Mouse (Mus musculus) limb, embryonic 11.5 days (tissue): ENCODE results near the gene Ice1. TPM values are rescaled to one million over a fixed set of nuclear protein-coding genes. Genes with fewer than 3 reads are reported as not detected.
A peak's percentile ranks its signal among the peaks of the same experiment; 100 is the strongest.

Source experiments
- ATAC-seq: fragments of 200-750 bp; cut with Nextera tagmentation; 2 replicates; pipeline ENCODE4 v1.8.0; 2017; ENCODE audit warnings: low read depth; ENCODE audit not compliant: insufficient number of reproducible peaks, low FRiP score, low TSS enrichment
- DNase-seq: peaks from one replicate; pipeline ENCODE4 v3.0.0-alpha.2; 2015; ENCODE audit warnings: low spot score
- H3K27ac ChIP-seq: fragments of 300-500 bp; sonication (generic); replicated peaks from 2 replicates; pipeline ENCODE4 v1.5.1; 2014; ENCODE audit warnings: low read depth, mild to moderate bottlenecking, low read length
- H3K27me3 ChIP-seq: fragments of 300-500 bp; sonication (generic); 2 replicates; pipeline ENCODE4 v1.6.1; 2014; ENCODE audit warnings: mild to moderate bottlenecking, low read length, mixed read lengths; ENCODE audit not compliant: control insufficient read depth, insufficient read depth
- H3K36me3 ChIP-seq: fragments of 300-500 bp; sonication (generic); 2 replicates; pipeline ENCODE4 v1.6.1; 2014; ENCODE audit warnings: mild to moderate bottlenecking, low read length, moderate library complexity, mixed read lengths; ENCODE audit not compliant: control insufficient read depth, insufficient read depth
- H3K4me1 ChIP-seq: fragments of 300-500 bp; sonication (generic); 2 replicates; pipeline ENCODE4 v1.6.1; 2014; ENCODE audit warnings: low read length, mixed read lengths; ENCODE audit not compliant: control insufficient read depth, insufficient read depth
- H3K4me2 ChIP-seq: fragments of 300-500 bp; sonication (generic); 2 replicates; pipeline ENCODE4 v1.6.1; 2014; ENCODE audit warnings: low read depth, mild to moderate bottlenecking, moderate library complexity; ENCODE audit not compliant: severe bottlenecking
- H3K4me3 ChIP-seq: fragments of 300-500 bp; sonication (generic); 2 replicates; pipeline ENCODE4 v1.5.1; 2014; ENCODE audit warnings: low read depth, low read length
- H3K9ac ChIP-seq: fragments of 300-500 bp; sonication (generic); 2 replicates; pipeline ENCODE4 v1.6.1; 2014; ENCODE audit warnings: mild to moderate bottlenecking, low read length
- H3K9me3 ChIP-seq: fragments of 300-500 bp; sonication (generic); 2 replicates; pipeline ENCODE4 v1.6.1; 2016; ENCODE audit warnings: low read length; ENCODE audit not compliant: control insufficient read depth
- WGBS: fragments of 180-500 bp; shearing (Covaris S2); extraction: QIAGEN DNeasy Blood & Tissue Kit; methylation state at CpG from one replicate; pipeline ENCODE4 v1.1.7; 2014; 5-methylcytosine and 5-hydroxymethylcytosine counted together
- polyA plus RNA-seq: library from polyadenylated mRNA; unstranded; fragments of >200 nt; fragmentation: Nextera tagmentation; extraction: Ambion mirVana; gene quantifications from 2 replicates; pipeline ENCODE4 v1.2.1, GENCODE M21; 2014

The Ice1 gene
- 30.4 and 33.2 TPM in 2 replicates for polyA plus RNA-seq

GRCm38 (mm10) chr13:70637282-70637661 lies at the start of gene Ice1:
Gene Ice1, minus strand, starts transcription at chr13:70637634.
- peak; percentile 74 for ATAC-seq
- Histone ChIP-seq H3K27me3 (no peaks in the 10 kb centered on the region), H3K27ac (peak within 1 kb of the TSS; percentile 22; the same call in 1 of the 2 replicates), H3K9me3 (no peaks in the 10 kb centered on the region), H3K4me1 (peaks cover 7% of the 10 kb centered on the region; the same call in 1 of the 2 replicates), H3K9ac (peak within 1 kb of the TSS; percentile 91), H3K36me3 (no peaks in the 10 kb centered on the region), H3K4me2 (peak within 1 kb of the TSS; percentile 77), H3K4me3 (peak within 1 kb of the TSS; percentile 70)
- DNase-seq: no peak
- under 1% methylated on average over 35 of the region's 39 CpGs for WGBS

GRCm38 (mm10) chr13:70685825-70686224 lies 48.4 kb upstream of the Ice1 start:
- WGBS: 78% methylated on average over 5 of the region's 5 CpGs
- DNase-seq (no peak), ATAC-seq (no peak)
- H3K9ac ChIP-seq: no peak overlapping the region
- no peaks in the 10 kb centered on the region for H3K4me1 ChIP-seq
- H3K4me2 ChIP-seq: no peak overlapping the region
- no peak overlapping the region for H3K27ac ChIP-seq
- H3K9me3 ChIP-seq: no peaks in the 10 kb centered on the region
- H3K36me3 ChIP-seq: no peaks in the 10 kb centered on the region
- no peaks in the 10 kb centered on the region for H3K27me3 ChIP-seq
- no peak overlapping the region for H3K4me3 ChIP-seq

- H3K36me3 ChIP-seq: no peaks in the 10 kb centered on the region
- no peaks in the 10 kb centered on the region for H3K9me3 ChIP-seq
- 71% methylated on average over 7 of the region's 7 CpGs for WGBS
- no peak overlapping the region for H3K4me3 ChIP-seq
- ATAC-seq (no peak), DNase-seq (no peak)
- no peaks in the 10 kb centered on the region for H3K27me3 ChIP-seq
- H3K4me2 ChIP-seq: no peak overlapping the region
- H3K4me1 ChIP-seq: no peaks in the 10 kb centered on the region
- H3K27ac ChIP-seq: no peak overlapping the region
- H3K9ac ChIP-seq: no peak overlapping the region
Observed at GRCm38 (mm10) chr13:70684976-70685609, 47.7 kb upstream of the Ice1 start.

GRCm38 (mm10) chr13:70681411-70682183 lies 44.2 kb upstream of the Ice1 start:
- Histone ChIP-seq H3K27me3 (no peaks in the 10 kb centered on the region), H3K4me1 (no peaks in the 10 kb centered on the region), H3K9me3 (no peaks in the 10 kb centered on the region), H3K4me3 (no peak overlapping the region), H3K36me3 (no peaks in the 10 kb centered on the region), H3K4me2 (no peak overlapping the region), H3K9ac (no peak overlapping the region), H3K27ac (no peak overlapping the region)
- no peak for DNase-seq
- no peak for ATAC-seq
- 78% methylated on average over 7 of the region's 7 CpGs for WGBS

DNA sequence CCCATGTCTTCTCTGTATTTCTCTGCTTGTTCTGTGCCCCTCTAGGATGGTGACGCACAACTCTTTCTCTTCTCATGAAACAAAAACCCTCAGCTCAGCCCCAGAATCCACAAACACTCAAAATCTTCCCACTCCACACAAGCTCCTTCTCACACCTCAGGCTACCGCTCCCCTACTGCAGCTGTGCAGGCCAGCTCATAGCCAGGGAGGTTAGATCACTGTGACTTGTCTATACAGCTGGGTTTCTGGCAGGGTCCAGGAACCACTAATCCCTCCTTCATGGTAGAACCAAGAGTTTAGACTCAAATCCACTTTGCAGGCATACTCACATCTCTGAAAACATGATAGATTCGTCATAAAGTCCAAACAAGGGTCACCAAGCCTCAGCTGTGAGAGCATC lies 42.9 kb upstream of the Ice1 start:
- ATAC-seq (no peak), DNase-seq (no peak)
- 88% methylated on average over 3 of the region's 3 CpGs for WGBS
- Histone ChIP-seq H3K4me3 (no peak overlapping the region), H3K36me3 (no peaks in the 10 kb centered on the region), H3K4me2 (no peak overlapping the region), H3K4me1 (no peaks in the 10 kb centered on the region), H3K9me3 (no peaks in the 10 kb centered on the region), H3K9ac (no peak overlapping the region), H3K27me3 (no peaks in the 10 kb centered on the region), H3K27ac (no peak overlapping the region)

GRCm38 (mm10) chr13:70677689-70678088 lies 40.3 kb upstream of the Ice1 start:
- no peak for ATAC-seq
- H3K4me2 ChIP-seq: no peak overlapping the region
- no peaks in the 10 kb centered on the region for H3K27me3 ChIP-seq
- H3K9ac ChIP-seq: no peak overlapping the region
- WGBS: 81% methylated on average over 5 of the region's 5 CpGs
- no peak overlapping the region for H3K27ac ChIP-seq
- no peak for DNase-seq
- no peaks in the 10 kb centered on the region for H3K36me3 ChIP-seq
- H3K4me3 ChIP-seq: no peak overlapping the region
- H3K4me1 ChIP-seq: no peaks in the 10 kb centered on the region
- H3K9me3 ChIP-seq: no peaks in the 10 kb centered on the region

- Histone ChIP-seq H3K9me3 (no peaks in the 10 kb centered on the region), H3K27me3 (no peaks in the 10 kb centered on the region), H3K4me2 (no peak overlapping the region), H3K4me3 (no peak overlapping the region), H3K9ac (no peak overlapping the region), H3K36me3 (no peaks in the 10 kb centered on the region), H3K27ac (no peak overlapping the region), H3K4me1 (no peaks in the 10 kb centered on the region)
- DNase-seq: no peak
- no peak for ATAC-seq
- WGBS: 80% methylated on average over 20 of the region's 20 CpGs
Observed at GRCm38 (mm10) chr13:70676243-70677183, 39.1 kb upstream of the Ice1 start.

DNA sequence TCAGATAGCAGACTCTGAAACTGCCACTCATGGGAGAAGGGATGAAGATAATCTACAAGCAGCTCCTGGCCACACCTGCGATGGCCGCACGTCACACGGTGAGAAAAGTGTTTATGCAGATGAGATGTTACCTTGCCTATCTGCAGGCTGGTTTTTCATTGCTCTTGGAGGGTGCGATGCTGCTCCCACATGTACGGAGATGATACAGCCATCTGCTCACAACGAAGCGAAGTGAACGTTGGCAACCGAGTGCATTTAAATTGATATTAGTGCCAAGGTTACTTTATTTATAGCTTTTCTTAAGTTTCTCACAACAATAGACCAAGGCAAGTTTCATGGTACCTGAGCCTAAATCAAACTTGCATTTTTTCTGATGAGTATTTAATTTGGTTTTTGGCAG lies 37.6 kb upstream of the Ice1 start:
- DNase-seq (no peak), ATAC-seq (no peak)
- Histone ChIP-seq H3K27ac (no peak overlapping the region), H3K9ac (no peak overlapping the region), H3K4me2 (no peak overlapping the region), H3K9me3 (no peaks in the 10 kb centered on the region), H3K4me1 (no peaks in the 10 kb centered on the region), H3K4me3 (no peak overlapping the region), H3K27me3 (no peaks in the 10 kb centered on the region), H3K36me3 (no peaks in the 10 kb centered on the region)
- WGBS: 93% methylated on average over 10 of the region's 10 CpGs
